Mouse (Mus musculus) ES-E14 (cell line): ENCODE measurements around the gene Arfip2. TPM values are rescaled to one million over a fixed set of nuclear protein-coding genes. Genes with fewer than 3 reads are reported as not detected.
A peak's percentile ranks its signal among the peaks of the same experiment; 100 is the strongest.

ENCODE experiments used
- DNase-seq: peaks from one replicate; pipeline ENCODE4 v3.0.0-alpha.2; 2013; ENCODE audit warnings: low read depth, low spot score
- H3K27ac ChIP-seq: 2 replicates; pipeline ENCODE4 v1.5.1; 2012; ENCODE audit warnings: low read depth, mild to moderate bottlenecking, low read length, moderate library complexity, mixed read lengths; ENCODE audit not compliant: poor library complexity, insufficient read depth, severe bottlenecking
- H3K36me3 ChIP-seq: 2 replicates; pipeline ENCODE4 v1.6.1; 2012; ENCODE audit warnings: mild to moderate bottlenecking, low read length, moderate library complexity, mixed read lengths; ENCODE audit not compliant: control insufficient read depth, poor library complexity, insufficient read depth, severe bottlenecking
- H3K4me1 ChIP-seq, 2 experiments: fragments of 150-350 bp in 1 of 2; sonication (generic) in 1 of 2; 2 replicates each; pipeline ENCODE4 v1.6.1; 2012; ENCODE audit warnings: low read length in 2 of 2, mild to moderate bottlenecking in 1 of 2, mixed read lengths in 1 of 2; ENCODE audit not compliant: control insufficient read depth in 2 of 2, insufficient read depth in 2 of 2, poor library complexity in 1 of 2
- H3K4me3 ChIP-seq, 2 experiments: fragments of 150-350 bp in 1 of 2; sonication (generic) in 1 of 2; 2 replicates each; pipeline ENCODE4 v1.5.1; 2012; ENCODE audit warnings: low read length in 2 of 2, low read depth in 1 of 2, mild to moderate bottlenecking in 1 of 2, mixed read lengths in 1 of 2; ENCODE audit not compliant: insufficient read depth in 1 of 2, poor library complexity in 1 of 2, severe bottlenecking in 1 of 2
- H3K9ac ChIP-seq: 2 replicates; pipeline ENCODE4 v1.6.1; 2012; ENCODE audit warnings: low read depth, mild to moderate bottlenecking, low read length, mixed read lengths; ENCODE audit not compliant: poor library complexity, insufficient read depth, severe bottlenecking
- H3K9me3 ChIP-seq: fragments of 150-350 bp; sonication (generic); 2 replicates; pipeline ENCODE4 v1.6.1; 2012; ENCODE audit warnings: low read depth, mild to moderate bottlenecking, low read length; ENCODE audit not compliant: control insufficient read depth, insufficient read depth
- CHD2 ChIP-seq: IDR thresholded peaks from 2 replicates; pipeline ENCODE4 v1.6.1; 2014; ENCODE audit warnings: mild to moderate bottlenecking, low read depth, low read length, inconsistent platforms
- HCFC1 ChIP-seq: IDR thresholded peaks from 2 replicates; pipeline ENCODE4 v1.6.1; 2012; ENCODE audit warnings: low read length, inconsistent platforms, borderline replicate concordance; ENCODE audit not compliant: insufficient read depth
- MAFK ChIP-seq: IDR thresholded peaks from 2 replicates; pipeline ENCODE4 v1.6.1; 2014; ENCODE audit warnings: mild to moderate bottlenecking, low read depth, low read length, inconsistent platforms; ENCODE audit not compliant: insufficient read depth
- ZC3H11A ChIP-seq: IDR thresholded peaks from 2 replicates; pipeline ENCODE4 v1.6.1; 2012; ENCODE audit warnings: low read depth, mild to moderate bottlenecking, inconsistent platforms, low read length, borderline replicate concordance
- ZNF384 ChIP-seq: IDR thresholded peaks from 2 replicates; pipeline ENCODE4 v1.6.1; 2012; ENCODE audit warnings: low read depth, low read length, inconsistent platforms
- in situ Hi-C, 2 experiments: fragments of 600-800 bp; cut with MboI; formaldehyde crosslinking; loops; one replicate each; pipeline ENCODE4 v1.15.1; 2025; ENCODE audit warnings: low sequenced_read_pairs in 2 of 2, inconsistent platforms in 1 of 2; ENCODE audit not compliant: unreplicated experiment in 2 of 2
- total RNA-seq: library from RNA; depleted of rRNA; stranded (reverse); fragments of 300-350 nt; gene quantifications from 2 replicates; pipeline ENCODE4 v1.2.3, GENCODE M21; 2012

Arfip2 gene
- total RNA-seq, 1 experiment, result 46.5 TPM

GRCm38 (mm10) chr7:105634272-105634920 is 5.8 kb downstream of the Arfip2 start:
- TF ChIP-seq ZNF384 (no peak), MAFK (no peak), ZC3H11A (no peak)
- in situ Hi-C loops, result no loop called here
- no peak for DNase-seq
- Histone ChIP-seq H3K4me1 (peaks cover 2 to 5% of the 10 kb centered on the region in 2 experiments; a peak in 3 of 4 replicates), H3K36me3 (peaks cover 20% of the 10 kb centered on the region; the same call in 1 of the 2 replicates), H3K9ac (no peak overlapping the region), H3K9me3 (no peaks in the 10 kb centered on the region), H3K4me3 (peak overlapping the region in 1 of 2 experiments; percentile 71; a peak in 1 of 4 replicates), H3K27ac (no peak overlapping the region)

DNA sequence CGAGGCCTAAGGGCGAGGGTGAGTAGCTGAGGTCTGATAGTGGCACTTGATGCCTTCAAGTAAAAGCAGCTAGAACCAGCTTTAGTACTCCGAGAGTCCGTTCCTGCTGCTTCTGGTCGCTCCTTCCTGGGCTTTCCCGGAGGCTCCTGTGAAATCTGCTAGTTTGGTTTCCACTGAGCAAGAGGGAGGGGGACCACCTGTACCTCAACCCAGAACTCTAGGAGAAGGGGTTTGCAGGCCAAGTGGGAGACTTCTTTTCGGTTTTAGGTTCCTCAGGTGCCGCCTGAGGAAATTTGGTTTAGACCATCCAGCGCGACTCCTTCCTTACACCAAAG is 6.4 kb downstream of the Arfip2 start:
- DNase-seq, result no peak
- in situ Hi-C loops, result no loop called here
- Histone ChIP-seq H3K9ac (peak overlapping the region; percentile 61), H3K4me1 (peaks cover 0 to 2% of the 10 kb centered on the region in 2 experiments; a peak in 1 of 4 replicates), H3K4me3 (peak overlapping the region; percentile 71 to 95), H3K9me3 (no peaks in the 10 kb centered on the region), H3K27ac (no peak overlapping the region), H3K36me3 (peaks cover 18% of the 10 kb centered on the region; the same call in 1 of the 2 replicates)
- TF ChIP-seq ZC3H11A (no peak), ZNF384 (no peak), HCFC1 (no peak), MAFK (no peak), CHD2 (no peak)

DNA sequence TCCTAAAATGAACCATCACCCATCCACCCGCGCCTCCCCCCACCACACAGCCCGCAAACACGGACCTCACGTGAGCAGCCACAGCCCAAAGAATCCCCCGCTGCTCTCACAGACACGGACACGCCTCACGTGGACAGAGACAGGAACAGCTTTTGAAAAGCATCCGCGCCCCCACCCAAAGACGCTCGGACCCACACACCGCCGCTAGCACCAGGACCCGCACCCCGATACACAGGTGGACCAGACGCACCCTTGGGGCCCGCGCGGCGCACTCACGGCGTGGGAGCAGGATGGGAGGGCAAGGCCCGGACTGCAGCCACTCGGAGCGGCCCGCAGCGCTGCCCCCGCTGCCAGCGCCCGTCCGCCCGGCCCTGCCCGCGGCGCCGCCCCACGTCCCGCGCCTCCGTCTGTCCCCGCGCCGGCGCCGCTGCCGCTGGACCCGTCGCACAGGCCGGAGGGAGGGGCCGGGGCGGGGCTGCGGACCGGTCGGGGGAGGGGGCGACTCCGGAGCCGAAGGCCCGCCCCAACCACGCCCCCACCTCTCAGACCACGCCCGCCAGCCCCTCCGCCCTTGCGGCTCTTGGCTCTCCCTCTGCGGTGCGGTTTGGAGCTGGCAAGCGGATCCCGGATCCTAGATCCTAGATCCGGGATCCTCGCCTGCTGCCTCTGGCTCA is 7.0 kb downstream of the Arfip2 start, which contains the start of gene Trim3:
Trim3 (minus strand) TSS at position 445 of the 674 bp plus-strand sequence.
- in situ Hi-C loops, result no loop called here
- Histone ChIP-seq H3K4me1 (peaks cover 0 to 2% of the 10 kb centered on the region in 2 experiments; a peak in 1 of 4 replicates), H3K4me3 (peak within 1 kb of the TSS; percentile 76 to 95), H3K36me3 (peaks cover 16% of the 10 kb centered on the region; the same call in 1 of the 2 replicates), H3K9me3 (no peaks in the 10 kb centered on the region), H3K9ac (peak within 1 kb of the TSS; percentile 91), H3K27ac (no peak within 1 kb of the TSS)
- TF ChIP-seq ZC3H11A (no peak), CHD2 (no peak), MAFK (no peak), HCFC1 (no peak), ZNF384 (no peak)
- DNase-seq, result peak; percentile 70

GRCm38 (mm10) chr7:105632551-105632972 is 7.7 kb downstream of the Arfip2 start:
- Histone ChIP-seq H3K27ac (no peak overlapping the region), H3K9ac (0 out of 2 replicates have a peak overlapping the region, but pooled peaks have one; percentile 29), H3K36me3 (peaks cover 11% of the 10 kb centered on the region; the same call in 1 of the 2 replicates), H3K4me3 (peak overlapping the region; percentile 76 to 95), H3K9me3 (no peaks in the 10 kb centered on the region), H3K4me1 (peaks cover 0 to 2% of the 10 kb centered on the region in 2 experiments; a peak in 1 of 4 replicates)
- in situ Hi-C loops, result no loop called here
- TF ChIP-seq MAFK, result no peak
- no peak for TF ChIP-seq CHD2
- TF ChIP-seq ZNF384, result peak; percentile 46; the same call in 1 of the 2 replicates
- DNase-seq, result no peak
